Mouse (Mus musculus) midbrain, embryonic 11.5 days (tissue): ENCODE data around the gene Prcd. TPM values are rescaled to one million over a fixed set of nuclear protein-coding genes. Genes with fewer than 3 reads are reported as not detected.

Experiments
- ATAC-seq: fragments of 200-750 bp; cut with Nextera tagmentation; 2 replicates; pipeline ENCODE4 v1.8.0; 2017; ENCODE audit warnings: moderate TSS enrichment, moderate library complexity; ENCODE audit not compliant: low FRiP score
- DNase-seq: peaks from one replicate; pipeline ENCODE4 v3.0.0; 2015; ENCODE audit warnings: low spot score; ENCODE audit errors: missing footprints
- H3K27ac ChIP-seq: fragments of 300-500 bp; sonication (generic); 2 replicates; pipeline ENCODE4 v1.5.1; 2014; ENCODE audit warnings: low read depth, low read length
- H3K27me3 ChIP-seq: fragments of 300-500 bp; sonication (generic); 2 replicates; pipeline ENCODE4 v1.6.1; 2014; ENCODE audit warnings: mild to moderate bottlenecking, low read length, moderate library complexity, mixed read lengths; ENCODE audit not compliant: control insufficient read depth, insufficient read depth
- H3K36me3 ChIP-seq: fragments of 300-500 bp; sonication (generic); 2 replicates; pipeline ENCODE4 v1.6.1; 2014; ENCODE audit warnings: mild to moderate bottlenecking, low read length, moderate library complexity, mixed read lengths; ENCODE audit not compliant: control insufficient read depth, insufficient read depth
- H3K4me1 ChIP-seq: fragments of 300-500 bp; sonication (generic); 2 replicates; pipeline ENCODE4 v1.6.1; 2014; ENCODE audit warnings: low read length; ENCODE audit not compliant: control insufficient read depth, insufficient read depth
- H3K4me2 ChIP-seq: fragments of 300-500 bp; sonication (generic); 2 replicates; pipeline ENCODE4 v1.6.1; 2014; ENCODE audit warnings: mild to moderate bottlenecking, moderate library complexity
- H3K4me3 ChIP-seq: fragments of 300-500 bp; sonication (generic); 2 replicates; pipeline ENCODE4 v1.5.1; 2014; ENCODE audit warnings: low read depth, low read length
- H3K9ac ChIP-seq: fragments of 300-500 bp; sonication (generic); 2 replicates; pipeline ENCODE4 v1.6.1; 2014; ENCODE audit warnings: low read length
- H3K9me3 ChIP-seq: fragments of 300-500 bp; sonication (generic); 2 replicates; pipeline ENCODE4 v1.6.1; 2016; ENCODE audit warnings: low read length; ENCODE audit not compliant: control insufficient read depth
- WGBS: fragments of 180-500 bp; shearing (Covaris S2); extraction: QIAGEN DNeasy Blood & Tissue Kit; methylation state at CpG from one replicate; pipeline ENCODE4 v1.1.7; 2014; 5-methylcytosine and 5-hydroxymethylcytosine counted together
- polyA plus RNA-seq: library from polyadenylated mRNA; unstranded; fragments of >200 nt; fragmentation: Nextera tagmentation; extraction: Ambion mirVana; gene quantifications from 2 replicates; pipeline ENCODE4 v1.2.1, GENCODE M21; 2014

Prcd gene
- polyA plus RNA-seq, 1 experiment from 2014 or later: 0.22 TPM

GRCm38 (mm10) chr11:116652330-116653098 is 820 bp upstream of the Prcd start:
- H3K27me3 ChIP-seq: peaks cover 39% of the 10 kb centered on the region
- no peak overlapping the region for H3K4me2 ChIP-seq
- H3K9me3 ChIP-seq: no peaks in the 10 kb centered on the region
- H3K36me3 ChIP-seq: no peaks in the 10 kb centered on the region
- no peak for DNase-seq
- H3K27ac ChIP-seq: no peak overlapping the region
- ATAC-seq: no peak
- H3K4me3 ChIP-seq: no peak overlapping the region
- peaks cover 21% of the 10 kb centered on the region for H3K4me1 ChIP-seq
- no peak overlapping the region for H3K9ac ChIP-seq
- 58% methylated on average over 25 of the region's 25 CpGs for WGBS

DNA sequence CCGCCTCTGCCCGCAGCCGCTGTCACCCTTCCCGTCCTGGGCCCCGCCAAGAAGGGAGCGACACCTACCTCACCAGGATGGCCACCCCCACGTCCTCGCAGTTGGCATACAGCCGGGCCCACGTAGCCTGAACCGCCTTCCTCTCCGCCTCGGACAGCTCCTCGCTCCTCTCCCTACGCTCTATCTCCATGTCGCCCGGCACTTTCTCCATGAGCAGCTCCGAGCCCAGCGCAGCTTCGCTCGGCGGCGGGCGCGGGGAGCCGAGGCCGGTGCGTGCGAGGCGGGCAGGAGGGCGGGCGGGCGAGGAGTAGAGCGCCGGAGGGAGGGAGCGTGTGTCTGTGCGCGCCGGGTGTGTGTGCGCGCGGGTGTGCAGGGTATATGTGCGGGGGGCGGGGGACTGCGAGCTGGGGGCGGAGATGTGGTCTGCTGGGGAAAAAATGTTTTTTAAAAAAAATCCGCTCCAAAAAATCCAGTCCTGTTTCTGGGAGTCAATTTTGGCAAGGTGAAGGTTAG is 431 bp downstream of the Prcd start:
- Histone ChIP-seq H3K4me1 (peaks cover 28% of the 10 kb centered on the region), H3K27me3 (peaks cover 39% of the 10 kb centered on the region), H3K4me3 (peak overlapping the region; percentile 49), H3K4me2 (peak overlapping the region; percentile 90), H3K36me3 (no peaks in the 10 kb centered on the region), H3K27ac (no peak overlapping the region), H3K9me3 (no peaks in the 10 kb centered on the region), H3K9ac (peak overlapping the region; percentile 69)
- under 1% methylated on average over 45 of the region's 47 CpGs for WGBS
- peak; percentile 93 for DNase-seq
- no peak for ATAC-seq

- Histone ChIP-seq H3K27me3 (peaks cover 39% of the 10 kb centered on the region), H3K4me3 (peak within 1 kb of the TSS; percentile 49), H3K36me3 (no peaks in the 10 kb centered on the region), H3K9me3 (no peaks in the 10 kb centered on the region), H3K27ac (no peak within 1 kb of the TSS), H3K9ac (peak within 1 kb of the TSS; percentile 69), H3K4me1 (peaks cover 28% of the 10 kb centered on the region), H3K4me2 (peak within 1 kb of the TSS; percentile 90)
- ATAC-seq (no peak), DNase-seq (peak; percentile 92)
- WGBS: 8% methylated on average over 28 of the region's 28 CpGs
Observed at GRCm38 (mm10) chr11:116654255-116654821, 1.0 kb downstream of the Prcd start, which contains the start of gene Cygb. Gene Cygb, minus strand, starts transcription at chr11:116654313.

DNA sequence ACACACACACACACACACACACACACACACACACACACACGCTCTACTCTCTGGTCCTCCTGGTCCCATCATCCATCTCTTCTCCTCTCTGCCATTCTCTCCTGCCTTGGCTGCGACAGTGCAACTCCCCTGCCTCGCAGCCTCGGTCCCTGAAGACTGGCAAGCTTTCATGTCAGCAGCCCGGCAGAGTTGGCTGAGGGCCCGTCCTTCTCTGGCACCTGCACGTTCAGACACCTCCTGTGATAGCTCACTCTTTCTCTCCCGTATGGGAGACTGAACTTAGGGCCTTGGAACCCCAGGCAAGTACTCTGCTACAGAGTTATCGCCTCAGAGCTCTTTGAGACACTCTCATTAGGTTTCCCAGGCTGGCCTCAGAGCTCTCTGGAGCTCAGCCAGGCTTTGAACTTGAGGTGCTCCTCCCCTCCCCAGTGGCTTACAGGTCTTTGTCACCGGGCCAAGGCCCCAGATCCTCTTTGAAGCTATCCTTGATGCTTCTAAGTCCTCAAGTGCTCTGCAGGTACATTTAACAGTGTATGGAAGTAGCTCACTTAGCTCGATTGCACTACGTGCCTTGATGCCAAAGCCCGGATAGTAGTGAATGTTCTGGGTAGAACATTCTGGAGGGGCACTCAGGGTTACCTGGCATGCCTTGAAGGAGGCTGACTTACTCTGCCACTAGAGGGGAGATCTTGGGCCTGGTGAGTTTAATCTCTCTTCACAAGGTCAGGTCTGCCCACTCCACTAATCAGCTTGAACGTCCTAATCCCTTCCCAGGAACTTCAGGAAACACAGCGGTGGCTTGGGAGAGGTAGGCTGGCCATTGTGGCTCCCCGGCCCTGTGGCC is 3.2 kb downstream of the Prcd start:
- no peaks in the 10 kb centered on the region for H3K36me3 ChIP-seq
- H3K4me2 ChIP-seq: no peak overlapping the region
- peaks cover 39% of the 10 kb centered on the region for H3K4me1 ChIP-seq
- H3K27ac ChIP-seq: no peak overlapping the region
- H3K27me3 ChIP-seq: peaks cover 35% of the 10 kb centered on the region
- 75% methylated on average over 16 of the region's 16 CpGs for whole genome bisulfite sequencing
- ATAC-seq: no peak
- H3K9ac ChIP-seq: no peak overlapping the region
- no peak overlapping the region for H3K4me3 ChIP-seq
- H3K9me3 ChIP-seq: no peaks in the 10 kb centered on the region
- no peak for DNase-seq

DNA sequence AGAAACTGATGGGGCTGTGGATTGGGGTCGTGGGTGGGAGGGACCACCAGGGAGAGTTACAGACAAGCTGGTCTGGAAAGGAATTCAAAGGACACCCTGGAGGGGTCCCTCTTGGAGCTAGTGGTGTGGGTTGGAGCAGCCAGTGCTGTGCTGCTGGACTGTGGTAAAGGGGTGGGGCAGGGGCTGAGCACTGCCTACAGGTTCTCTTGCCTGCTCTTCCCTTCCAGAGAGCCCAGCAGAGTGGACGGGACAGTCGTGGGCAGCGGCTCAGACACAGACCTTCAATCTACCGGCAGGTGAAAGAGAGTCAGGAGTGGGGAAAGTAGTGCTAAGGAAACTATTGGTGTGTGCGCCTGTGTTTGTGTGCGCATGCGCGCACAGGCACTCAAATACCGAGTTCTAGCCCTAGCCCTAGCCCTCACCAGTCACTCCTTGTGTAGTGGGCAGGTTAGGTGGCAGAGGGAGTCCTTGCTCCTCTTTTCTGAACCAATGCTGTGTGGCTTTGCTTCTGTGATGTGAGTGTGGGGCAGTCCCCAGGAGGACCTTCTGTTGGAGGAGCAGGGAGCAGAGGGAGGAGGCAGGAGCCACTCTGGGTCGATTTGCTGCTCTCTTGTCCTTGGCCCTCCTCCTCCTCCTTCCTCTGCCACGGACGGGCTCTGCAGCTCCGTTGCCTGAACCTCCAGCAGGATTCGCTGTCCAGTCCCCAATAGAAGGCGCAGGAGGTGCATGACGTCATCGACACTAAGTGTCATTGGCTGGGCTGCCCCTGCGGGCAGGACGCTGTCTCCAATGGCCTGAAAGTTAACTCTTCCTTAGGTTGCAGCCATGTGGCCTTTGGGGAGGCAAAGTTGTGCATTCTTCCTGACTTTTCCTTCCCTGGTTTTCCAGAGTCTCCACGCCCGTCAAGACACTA is 4.2 kb downstream of the Prcd start:
- DNase-seq (peak; percentile 97), ATAC-seq (peak; percentile 91)
- 11% methylated on average over 22 of the region's 22 CpGs for WGBS
- peak overlapping the region; percentile 73 for H3K27ac ChIP-seq
- peak overlapping the region; percentile 36 for H3K4me2 ChIP-seq
- H3K4me3 ChIP-seq: peak overlapping the region; percentile 20
- H3K9ac ChIP-seq: peak overlapping the region; percentile 59
- no peaks in the 10 kb centered on the region for H3K9me3 ChIP-seq
- peaks cover 49% of the 10 kb centered on the region for H3K4me1 ChIP-seq
- no peaks in the 10 kb centered on the region for H3K36me3 ChIP-seq
- H3K27me3 ChIP-seq: peaks cover 25% of the 10 kb centered on the region

- H3K4me3 ChIP-seq: no peak overlapping the region
- H3K9me3 ChIP-seq: no peaks in the 10 kb centered on the region
- peak overlapping the region; percentile 53 for H3K9ac ChIP-seq
- H3K4me2 ChIP-seq: no peak overlapping the region
- H3K27me3 ChIP-seq: peaks cover 19% of the 10 kb centered on the region
- H3K27ac ChIP-seq: peak overlapping the region; percentile 49; the same call in 1 of the 2 replicates
- DNase-seq (no peak), ATAC-seq (0 out of 2 replicates have a peak, but pooled peaks have one; percentile 17)
- peaks cover 51% of the 10 kb centered on the region for H3K4me1 ChIP-seq
- WGBS: 64% methylated on average over 10 of the region's 10 CpGs
- no peaks in the 10 kb centered on the region for H3K36me3 ChIP-seq
Observed at GRCm38 (mm10) chr11:116658238-116658637, 4.9 kb downstream of the Prcd start.

DNA sequence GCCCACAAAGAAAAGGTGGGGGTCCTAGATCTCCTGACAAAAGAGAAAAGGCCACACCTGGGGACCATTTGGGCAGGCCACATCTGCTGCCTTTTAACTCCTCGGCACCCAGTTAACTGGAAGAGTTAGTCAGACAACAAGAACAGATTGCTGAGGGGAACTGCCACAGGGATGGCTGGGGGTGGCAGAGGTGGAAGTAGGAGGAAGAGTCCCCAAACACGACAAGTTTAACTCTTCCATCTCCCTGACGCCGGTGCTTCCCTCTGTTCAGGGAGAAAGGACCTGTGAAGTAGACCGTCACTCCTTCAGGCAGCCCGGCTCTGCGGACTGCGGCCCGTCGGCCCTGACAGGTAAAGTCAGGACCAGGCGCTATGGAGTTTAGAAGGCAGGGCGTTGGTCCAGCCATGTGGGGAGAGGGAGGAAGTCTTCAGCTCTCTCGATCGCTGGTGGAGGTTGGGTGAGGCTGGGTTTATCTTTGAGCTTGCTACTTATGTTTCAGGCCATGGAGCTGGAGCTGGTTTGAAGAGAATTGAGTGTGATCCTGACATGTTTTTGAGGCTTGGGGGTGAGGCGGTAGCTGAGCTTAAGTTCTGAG is 5.8 kb downstream of the Prcd start:
- Histone ChIP-seq H3K27me3 (peaks cover 10% of the 10 kb centered on the region), H3K9me3 (no peaks in the 10 kb centered on the region), H3K27ac (no peak overlapping the region), H3K4me2 (no peak overlapping the region), H3K4me1 (peaks cover 50% of the 10 kb centered on the region), H3K4me3 (no peak overlapping the region), H3K9ac (no peak overlapping the region), H3K36me3 (no peaks in the 10 kb centered on the region)
- 84% methylated on average over 15 of the region's 15 CpGs for WGBS
- no peak for DNase-seq
- no peak for ATAC-seq

DNA sequence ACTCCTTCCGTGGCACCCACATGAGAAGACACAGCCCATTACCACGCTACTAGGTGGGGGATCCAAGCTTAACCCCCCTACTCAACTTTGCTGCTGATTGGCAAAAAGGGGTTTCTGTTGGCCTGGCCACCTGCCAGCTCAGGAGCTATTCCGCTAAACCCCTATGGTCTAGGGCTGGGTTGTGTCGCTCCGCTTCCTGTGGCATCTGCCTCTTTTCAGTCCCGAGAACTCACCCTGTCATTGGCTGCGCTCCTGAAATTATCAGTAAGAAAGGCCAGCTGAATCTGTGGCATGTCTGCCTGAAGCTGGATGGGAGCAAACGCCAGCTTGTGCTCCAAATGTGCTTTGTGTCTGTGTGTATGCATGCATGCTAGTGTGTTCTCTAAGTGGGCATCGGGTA is 6.8 kb downstream of the Prcd start:
- 85% methylated on average over 9 of the region's 9 CpGs for WGBS
- no peaks in the 10 kb centered on the region; the same call in 1 of the 2 replicates for H3K27me3 ChIP-seq
- H3K36me3 ChIP-seq: no peaks in the 10 kb centered on the region
- no peaks in the 10 kb centered on the region for H3K9me3 ChIP-seq
- no peak for DNase-seq
- H3K9ac ChIP-seq: no peak overlapping the region
- no peak overlapping the region for H3K4me2 ChIP-seq
- no peak overlapping the region for H3K27ac ChIP-seq
- ATAC-seq: no peak
- no peak overlapping the region for H3K4me3 ChIP-seq
- H3K4me1 ChIP-seq: peaks cover 50% of the 10 kb centered on the region
